Mouse (Mus musculus) liver, postnatal 0 days (tissue): ENCODE results near the gene Cntnap4. TPM values are rescaled to one million over a fixed set of nuclear protein-coding genes. Genes with fewer than 3 reads are reported as not detected.

Experiments used
- ATAC-seq: fragments of 200-750 bp; cut with Nextera tagmentation; 2 replicates; pipeline ENCODE4 v1.8.0; 2017; ENCODE audit warnings: mild to moderate bottlenecking, moderate library complexity
- DNase-seq: peaks from one replicate; pipeline ENCODE4 v3.0.0-alpha.2; 2016
- H3K27ac ChIP-seq: fragments of 300-500 bp; sonication (generic); 2 replicates; pipeline ENCODE4 v1.5.1; 2014; ENCODE audit warnings: antibody characterized with exemption, moderate library complexity, mild to moderate bottlenecking, low read depth
- H3K27me3 ChIP-seq: fragments of 300-500 bp; sonication (generic); 2 replicates; pipeline ENCODE4 v1.6.1; 2014; ENCODE audit warnings: low read length, control low read depth, mixed read lengths; ENCODE audit not compliant: insufficient read depth
- H3K36me3 ChIP-seq: fragments of 300-500 bp; sonication (generic); replicated peaks from 2 replicates; pipeline ENCODE4 v1.6.1; 2014; ENCODE audit warnings: mild to moderate bottlenecking, control low read depth, low read length, moderate library complexity, mixed read lengths; ENCODE audit not compliant: insufficient read depth
- H3K4me1 ChIP-seq: fragments of 300-500 bp; sonication (generic); 2 replicates; pipeline ENCODE4 v1.6.1; 2014; ENCODE audit warnings: antibody characterized with exemption, mild to moderate bottlenecking, control low read depth; ENCODE audit not compliant: insufficient read depth
- H3K4me2 ChIP-seq: fragments of 300-500 bp; sonication (generic); 2 replicates; pipeline ENCODE4 v1.6.1; 2014; ENCODE audit warnings: low read depth, mild to moderate bottlenecking, low read length, moderate library complexity, mixed read lengths
- H3K4me3 ChIP-seq: fragments of 300-500 bp; sonication (generic); 2 replicates; pipeline ENCODE4 v1.5.1; 2014; ENCODE audit warnings: low read depth, low read length
- H3K9ac ChIP-seq: fragments of 300-500 bp; sonication (generic); replicated peaks from 2 replicates; pipeline ENCODE4 v1.6.1; 2014; ENCODE audit warnings: mild to moderate bottlenecking, moderate library complexity
- H3K9me3 ChIP-seq: fragments of 300-500 bp; sonication (generic); 2 replicates; pipeline ENCODE4 v1.6.1; 2016; ENCODE audit warnings: mild to moderate bottlenecking, control low read depth, low read length, mixed read lengths
- CTCF ChIP-seq: sonication (generic); IDR thresholded peaks from 2 replicates; pipeline ENCODE4 v1.5.1; 2016; ENCODE audit warnings: antibody characterized with exemption, low read depth
- EP300 ChIP-seq: IDR thresholded peaks from 2 replicates; pipeline ENCODE4 v1.6.1; 2016; ENCODE audit warnings: antibody characterized with exemption, low read depth, mild to moderate bottlenecking
- WGBS: fragments of 180-500 bp; shearing (Covaris S2); extraction: QIAGEN DNeasy Blood & Tissue Kit; methylation state at CpG from one replicate; pipeline ENCODE4 v1.1.7; 2014; ENCODE audit not compliant: insufficient replicate concordance; 5-methylcytosine and 5-hydroxymethylcytosine counted together
- polyA plus RNA-seq: library from polyadenylated mRNA; unstranded; fragments of >200 nt; fragmentation: Nextera tagmentation; extraction: Ambion mirVana; gene quantifications from 2 replicates; pipeline ENCODE4 v1.2.1, GENCODE M21; 2015

Cntnap4 gene
- polyA plus RNA-seq, 1 experiment from 2014 or later, result not detected

GRCm38 (mm10) chr8:112588357-112589051 is 18.7 kb downstream of the Cntnap4 start:
- Histone ChIP-seq H3K4me2 (no peak overlapping the region), H3K4me3 (no peak overlapping the region), H3K4me1 (no peaks in the 10 kb centered on the region), H3K27me3 (no peaks in the 10 kb centered on the region), H3K27ac (no peak overlapping the region), H3K9me3 (no peaks in the 10 kb centered on the region), H3K36me3 (no peaks in the 10 kb centered on the region), H3K9ac (no peak overlapping the region)
- TF ChIP-seq EP300, result no peak
- no peak for TF ChIP-seq CTCF
- 65% methylated on average over 8 of the region's 8 CpGs for WGBS
- no peak for ATAC-seq
- no peak for DNase-seq

- TF ChIP-seq CTCF (no peak), EP300 (no peak)
- 73% methylated on average over 14 of the region's 14 CpGs for WGBS
- DNase-seq (no peak), ATAC-seq (no peak)
- Histone ChIP-seq H3K9me3 (no peaks in the 10 kb centered on the region), H3K36me3 (no peaks in the 10 kb centered on the region), H3K4me2 (no peak overlapping the region), H3K27ac (no peak overlapping the region), H3K27me3 (no peaks in the 10 kb centered on the region), H3K4me1 (no peaks in the 10 kb centered on the region), H3K4me3 (no peak overlapping the region), H3K9ac (no peak overlapping the region)
These were observed 19.2 kb downstream of the Cntnap4 start for GRCm38 (mm10) chr8:112589052-112589389.

- no peak overlapping the region for H3K4me3 ChIP-seq
These were observed 26.4 kb downstream of the Cntnap4 start for GRCm38 (mm10) chr8:112596023-112596776.

GRCm38 (mm10) chr8:112599975-112600374 is 30.1 kb downstream of the Cntnap4 start:
- H3K9ac ChIP-seq, result no peak overlapping the region
- H3K4me1 ChIP-seq, result no peaks in the 10 kb centered on the region
- no peak overlapping the region for H3K4me2 ChIP-seq
- H3K27ac ChIP-seq, result no peak overlapping the region
- no peak overlapping the region for H3K4me3 ChIP-seq
- 78% methylated on average over 11 of the region's 11 CpGs for WGBS
- no peak for DNase-seq
- ATAC-seq, result no peak
- no peaks in the 10 kb centered on the region for H3K36me3 ChIP-seq
- no peaks in the 10 kb centered on the region for H3K9me3 ChIP-seq
- no peak for TF ChIP-seq EP300
- TF ChIP-seq CTCF, result no peak
- no peaks in the 10 kb centered on the region for H3K27me3 ChIP-seq

More at GRCm38 (mm10) chr8:112596023-112596776, 26.4 kb downstream of the Cntnap4 start:
- no peak for DNase-seq
- H3K36me3 ChIP-seq, result no peaks in the 10 kb centered on the region
- ATAC-seq, result no peak
- no peaks in the 10 kb centered on the region for H3K9me3 ChIP-seq
- WGBS, result 76% methylated on average over 15 of the region's 15 CpGs
- H3K9ac ChIP-seq, result no peak overlapping the region
- H3K27ac ChIP-seq, result no peak overlapping the region
- TF ChIP-seq CTCF (no peak), EP300 (no peak)
- H3K4me1 ChIP-seq, result no peaks in the 10 kb centered on the region
- H3K27me3 ChIP-seq, result no peaks in the 10 kb centered on the region
- H3K4me2 ChIP-seq, result no peak overlapping the region

GRCm38 (mm10) chr8:112601150-112601549 is 31.3 kb downstream of the Cntnap4 start:
- H3K4me1 ChIP-seq, result no peaks in the 10 kb centered on the region
- no peaks in the 10 kb centered on the region for H3K27me3 ChIP-seq
- H3K36me3 ChIP-seq, result no peaks in the 10 kb centered on the region
- TF ChIP-seq EP300 (no peak), CTCF (no peak)
- no peaks in the 10 kb centered on the region for H3K9me3 ChIP-seq
- H3K4me2 ChIP-seq, result no peak overlapping the region
- no peak overlapping the region for H3K4me3 ChIP-seq
- 48% methylated on average over 1 of the region's 1 CpGs for WGBS
- H3K9ac ChIP-seq, result no peak overlapping the region
- no peak for ATAC-seq
- no peak overlapping the region for H3K27ac ChIP-seq
- DNase-seq, result no peak

GRCm38 (mm10) chr8:112610121-112610520 is 40.3 kb downstream of the Cntnap4 start:
- no peaks in the 10 kb centered on the region for H3K27me3 ChIP-seq
- H3K27ac ChIP-seq, result no peak overlapping the region
- H3K9ac ChIP-seq, result no peak overlapping the region
- WGBS, result 69% methylated on average over 6 of the region's 6 CpGs
- ATAC-seq (no peak), DNase-seq (no peak)
- H3K4me3 ChIP-seq, result no peak overlapping the region
- TF ChIP-seq EP300, result no peak
- no peaks in the 10 kb centered on the region for H3K4me1 ChIP-seq
- no peak overlapping the region for H3K4me2 ChIP-seq
- no peaks in the 10 kb centered on the region for H3K36me3 ChIP-seq
- peaks cover 3% of the 10 kb centered on the region; the same call in 1 of the 2 replicates for H3K9me3 ChIP-seq
